Comparison of ENCODE assay signal across 8 mouse cellular contexts in the genomic region with DNA sequence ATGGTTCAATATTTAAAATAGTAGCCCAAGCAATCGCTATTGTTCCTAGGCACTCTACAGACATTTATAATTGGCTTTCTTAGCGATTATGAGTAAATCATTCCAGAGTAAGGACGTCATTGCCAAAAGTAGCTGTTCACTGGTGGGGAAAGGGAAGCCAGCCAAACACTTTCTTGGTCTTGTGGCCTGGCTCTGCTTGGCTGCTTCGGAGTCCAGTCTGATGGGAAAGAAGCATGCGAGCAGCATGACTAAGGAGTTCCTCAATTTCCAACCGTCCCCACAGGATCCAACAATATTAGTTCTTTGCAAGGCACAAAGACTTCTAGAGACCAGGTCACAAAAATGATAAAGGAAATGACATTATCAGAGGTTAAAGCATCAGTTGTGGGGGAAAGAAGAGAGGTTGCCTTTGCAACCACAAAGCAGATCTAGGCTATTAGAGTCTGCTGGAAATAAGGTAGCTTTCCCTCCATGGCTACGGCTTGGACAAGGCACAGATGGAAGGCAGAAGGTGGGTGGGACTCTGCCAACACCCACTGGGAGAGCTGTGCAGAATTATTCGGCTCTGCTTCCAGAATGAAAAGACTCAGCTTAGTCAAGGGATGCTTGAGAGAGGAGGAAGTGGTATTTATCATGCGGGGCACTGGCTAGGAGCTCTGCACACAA.
DNase-seq lines count a peak whose midpoint lies in the region; ATAC-seq and TF ChIP-seq lines count a peak whose summit lies in the region.

No protein-coding gene starts in this region.

- H3K36me3 ChIP-seq in kidney, embryonic 14.5 days (ENCODE audit: control insufficient read depth, insufficient read depth, low read length) = no peaks in the 10 kb centered on the region
- no peaks in the 10 kb centered on the region for H3K36me3 ChIP-seq in thymus, adult 2 months (ENCODE audit: control insufficient read depth, insufficient read depth, low read length)

- peak; percentile 35; the same call in 1 of the 2 replicates for ATAC-seq in kidney, embryonic 14.5 days (ENCODE audit: low FRiP score, low TSS enrichment)

- no peak for TF ChIP-seq CTCF in gastrocnemius, adult 2 months (IDR thresholded peaks at IDR 0.05)
- no peak for TF ChIP-seq CTCF in thymus, adult 2 months (IDR thresholded peaks at IDR 0.05; ENCODE audit: borderline replicate concordance, control insufficient read depth, extremely low read depth, insufficient read depth, low read length, poor library complexity)

- 64% methylated on average over 9 of the region's 9 CpGs for WGBS in kidney, embryonic 14.5 days
- WGBS in thymus, adult 2 months = 22% methylated on average over 9 of the region's 9 CpGs

- no peaks in the 10 kb centered on the region for H3K27me3 ChIP-seq in kidney, embryonic 14.5 days (ENCODE audit: control insufficient read depth, insufficient read depth, low read length)
- no peaks in the 10 kb centered on the region for H3K27me3 ChIP-seq in thymus, adult 2 months (ENCODE audit: control insufficient read depth, insufficient read depth, low read length)

- peak overlapping the region; percentile 57; the same call in 1 of the 2 replicates for H3K27ac ChIP-seq in gastrocnemius, adult 2 months
- H3K27ac ChIP-seq in kidney, embryonic 14.5 days (ENCODE audit: low read depth, low read length) = no peak overlapping the region
- H3K27ac ChIP-seq in thymus, adult 2 months (ENCODE audit: control insufficient read depth, insufficient read depth, low read length) = no peak overlapping the region

- H3K4me2 ChIP-seq in kidney, embryonic 14.5 days (replicated peaks; ENCODE audit: low read depth, low read length) = no peak overlapping the region

- peak; percentile 93 for DNase-seq in Muller cell, postnatal 12 days (ENCODE audit: inconsistent ontology term)
- peak; percentile 91 for DNase-seq in cerebellum, adult 18-20 months
- DNase-seq in gastrocnemius, adult 2 months = peak; percentile 57
- peak; percentile 78 to 94 for DNase-seq in left cerebral cortex, postnatal 25 days (ENCODE audit: low spot score in 2 of 2)
- peak; percentile 88 for DNase-seq in right cerebral cortex, adult 18-20 months
- no peak for DNase-seq in thymus, adult 2 months
- DNase-seq in thymus, adult 18-20 months = no peak

- H3K4me3 ChIP-seq in gastrocnemius, adult 2 months = no peak overlapping the region
- H3K4me3 ChIP-seq in kidney, embryonic 14.5 days (ENCODE audit: low read length) = no peak overlapping the region
- H3K4me3 ChIP-seq in thymus, adult 2 months (ENCODE audit: control insufficient read depth, insufficient read depth, low read length) = no peak overlapping the region

- intact Hi-C loops in gastrocnemius, adult 2 months (cut with DNase I) = no loop called here
- intact Hi-C loops in left cerebral cortex, postnatal 25 days (cut with DNase I) = loop anchor here (1.0 to 5.0 kb wide), 3 partner anchors 46 to 261 kb away; no protein-coding TSS in a partner anchor

- no peak overlapping the region for H3K9ac ChIP-seq in kidney, embryonic 14.5 days (ENCODE audit: low read depth, low read length)

- no peak for TF ChIP-seq POLR2A in thymus, adult 2 months (IDR thresholded peaks at IDR 0.05; ENCODE audit: control insufficient read depth, extremely low read depth, insufficient read depth, low read length, poor library complexity)

- H3K9me3 ChIP-seq in kidney, embryonic 14.5 days (ENCODE audit: control insufficient read depth, low read length) = no peaks in the 10 kb centered on the region

- H3K4me1 ChIP-seq in kidney, embryonic 14.5 days (ENCODE audit: control insufficient read depth, insufficient read depth, low read length) = no peaks in the 10 kb centered on the region
- no peaks in the 10 kb centered on the region for H3K4me1 ChIP-seq in thymus, adult 2 months (replicated peaks; ENCODE audit: control insufficient read depth, insufficient read depth, low read length)

Comparison
In these comparisons a context has a peak if more than half of its experiments do, and no peak if none do; other contexts are left out.
1. DNase-seq: peak in Muller cell, postnatal 12 days (single experiment), cerebellum, adult 18-20 months (2 of 2), gastrocnemius, adult 2 months (single experiment), left cerebral cortex, postnatal 25 days (2 of 2) and right cerebral cortex, adult 18-20 months (single experiment); none in thymus, adult 2 months (single experiment) and thymus, adult 18-20 months (0 of 2).